Mouse (Mus musculus): ENCODE data around the gene Lmf2.

- no peak for TF ChIP-seq POLR2A (IDR thresholded peaks at IDR 0.05; ENCODE audit: extremely low read depth, insufficient read depth, low read length)
- TF ChIP-seq CTCF (IDR thresholded peaks at IDR 0.05; ENCODE audit: extremely low read depth, insufficient read depth, low read length), result no peak
These were observed 40.8 kb downstream of the Lmf2 start for GRCm38 (mm10) chr15:89314511-89315189.

Data from cortical plate, adult 2 months (tissue).